Mouse (Mus musculus) CD4-positive, CD25-positive, alpha-beta regulatory T cell, adult 9 weeks (primary cell): ENCODE results near the gene Plekhg1. TPM values are rescaled to one million over a fixed set of nuclear protein-coding genes. Genes with fewer than 3 reads are reported as not detected.

Experiments
- polyA plus RNA-seq: library from polyadenylated mRNA; unstranded; fragments of 100-300 nt; shearing (Covaris generic); gene quantifications from one replicate; pipeline ENCODE4 v1.2.1, GENCODE M21; 2017

The Plekhg1 gene
- polyA plus RNA-seq: 0.30 TPM

GRCm38 (mm10) chr10:3740148-3740503 is at the start of gene Plekhg1:
Gene Plekhg1 (plus strand): TSS chr10:3740364.

DNA sequence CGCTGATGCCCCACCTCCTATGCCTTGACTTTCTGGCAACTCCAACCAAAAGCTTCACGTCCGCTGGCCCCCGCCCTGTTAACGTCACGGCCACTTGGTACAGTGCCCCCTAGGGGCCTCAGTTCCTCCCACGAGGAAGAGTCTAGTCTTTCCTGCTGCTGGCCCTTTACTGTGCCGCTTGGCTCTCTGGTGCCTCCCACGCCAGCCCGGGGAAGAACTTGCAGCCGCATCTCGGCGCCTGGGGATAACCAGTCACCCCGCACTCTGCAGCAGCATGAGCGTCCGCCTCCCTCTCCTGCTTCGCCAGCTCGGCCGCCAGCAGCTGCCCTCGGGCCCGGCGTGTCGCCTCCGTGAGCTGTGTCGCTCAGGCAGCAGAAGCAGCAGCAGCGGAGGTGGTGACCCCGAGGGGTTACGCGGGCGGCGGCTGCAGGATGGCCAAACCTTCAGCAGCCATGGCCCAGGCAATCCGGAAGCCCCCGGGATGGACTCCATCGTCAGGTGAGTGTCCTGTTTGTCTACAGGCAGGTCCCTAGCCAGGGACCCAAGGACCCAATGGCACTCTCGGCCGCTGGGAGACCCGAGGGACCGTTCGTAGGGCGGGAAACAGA is 232.9 kb downstream of the Plekhg1 start, which contains the start of gene Mthfd1l:
Gene Mthfd1l, plus strand, starts transcription at position 138 of the 608 bp plus-strand sequence.

Other genes starting within 250 kb of the Plekhg1 start
- not detected for gene Iyd, start 200.1 kb upstream of the Plekhg1 start, polyA plus RNA-seq
- 22.4 TPM for gene Mthfd1l, start 232.8 kb downstream of the Plekhg1 start, polyA plus RNA-seq